Mouse (Mus musculus): ENCODE measurements around the gene 1700030K09Rik.

1700030K09Rik gene

GRCm38 (mm10) chr8:72443338-72443993, at the start of gene 1700030K09Rik, which contains the start of gene Calr3:
1700030K09Rik (plus strand) TSS chr8:72443880.
Calr3 (minus strand) TSS chr8:72443870.
- DNase-seq (ENCODE audit: low read depth): peak; percentile 97

- no peak for DNase-seq (ENCODE audit: low read depth)
These were observed 42.3 kb upstream of the 1700030K09Rik start for GRCm38 (mm10) chr8:72401381-72401780.

- no peak for DNase-seq (ENCODE audit: low read depth)
These were observed 40.7 kb upstream of the 1700030K09Rik start for GRCm38 (mm10) chr8:72402981-72403380.

DNA sequence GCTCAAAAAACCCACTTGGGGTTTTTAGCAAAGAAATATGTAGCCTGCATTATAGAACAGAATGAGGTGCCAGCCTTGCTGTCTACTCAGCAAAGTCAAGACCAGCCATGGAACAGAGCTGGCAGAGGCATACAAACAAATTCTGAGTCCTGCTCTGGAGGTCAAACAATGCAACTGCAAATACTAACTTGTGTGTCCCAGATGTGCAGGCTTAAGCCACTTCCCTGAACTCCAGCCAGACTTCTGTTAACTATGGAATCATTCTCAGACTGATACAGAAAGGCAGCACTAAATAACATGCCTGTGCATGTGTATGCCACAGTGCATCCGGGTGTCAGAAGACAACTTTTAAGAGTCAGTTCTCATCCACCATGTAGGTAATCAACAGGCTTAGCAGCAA, 35.8 kb upstream of the 1700030K09Rik start:
- DNase-seq (ENCODE audit: low read depth): no peak

- DNase-seq (ENCODE audit: low read depth): no peak
These were observed 34.2 kb upstream of the 1700030K09Rik start for GRCm38 (mm10) chr8:72409443-72409842.

DNA sequence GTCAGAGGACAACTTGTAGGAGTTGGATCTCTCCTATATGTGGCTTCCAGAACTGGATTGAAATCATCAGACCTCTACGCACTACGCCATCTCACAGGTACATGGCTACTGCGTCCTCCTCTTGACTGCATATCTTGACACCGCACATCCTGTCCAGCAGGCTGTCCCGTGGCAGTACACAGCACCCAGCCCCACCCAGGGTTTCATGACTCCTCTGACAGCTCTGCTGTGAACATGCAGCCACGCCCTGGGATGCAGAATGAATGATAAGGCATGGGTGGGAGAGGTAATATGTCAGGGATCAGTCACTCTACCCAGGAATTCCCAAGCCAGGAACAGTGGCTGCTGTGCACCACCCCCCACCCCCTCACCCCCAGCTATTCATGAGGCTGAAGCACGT, 29.8 kb upstream of the 1700030K09Rik start:
- no peak for DNase-seq (ENCODE audit: low read depth)

DNA sequence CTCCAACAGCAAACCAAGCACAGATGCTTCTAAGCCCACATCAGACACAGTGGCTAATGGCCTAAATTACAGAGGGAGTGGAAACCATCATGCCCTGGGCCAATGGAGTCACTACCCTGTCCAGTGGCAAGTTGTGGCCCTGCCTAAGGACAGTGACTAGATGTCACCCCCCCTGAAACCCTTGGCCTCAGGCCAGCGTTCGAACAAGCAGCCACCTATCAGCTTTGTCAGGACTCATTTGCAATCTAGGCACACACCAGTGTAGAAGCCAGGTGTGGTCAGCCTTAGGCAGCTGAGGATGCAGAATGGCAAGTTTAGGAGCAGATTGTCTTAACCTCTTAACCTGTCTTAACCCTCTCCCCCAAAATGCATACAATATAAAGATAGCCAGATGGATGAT, 28.4 kb upstream of the 1700030K09Rik start:
- no peak for DNase-seq (ENCODE audit: low read depth)

- DNase-seq (ENCODE audit: low read depth): no peak
These were observed 25.6 kb upstream of the 1700030K09Rik start for GRCm38 (mm10) chr8:72418073-72418472.

- DNase-seq (ENCODE audit: low read depth): peak; percentile 56
These were observed 22.9 kb upstream of the 1700030K09Rik start for GRCm38 (mm10) chr8:72420571-72421361.

DNA sequence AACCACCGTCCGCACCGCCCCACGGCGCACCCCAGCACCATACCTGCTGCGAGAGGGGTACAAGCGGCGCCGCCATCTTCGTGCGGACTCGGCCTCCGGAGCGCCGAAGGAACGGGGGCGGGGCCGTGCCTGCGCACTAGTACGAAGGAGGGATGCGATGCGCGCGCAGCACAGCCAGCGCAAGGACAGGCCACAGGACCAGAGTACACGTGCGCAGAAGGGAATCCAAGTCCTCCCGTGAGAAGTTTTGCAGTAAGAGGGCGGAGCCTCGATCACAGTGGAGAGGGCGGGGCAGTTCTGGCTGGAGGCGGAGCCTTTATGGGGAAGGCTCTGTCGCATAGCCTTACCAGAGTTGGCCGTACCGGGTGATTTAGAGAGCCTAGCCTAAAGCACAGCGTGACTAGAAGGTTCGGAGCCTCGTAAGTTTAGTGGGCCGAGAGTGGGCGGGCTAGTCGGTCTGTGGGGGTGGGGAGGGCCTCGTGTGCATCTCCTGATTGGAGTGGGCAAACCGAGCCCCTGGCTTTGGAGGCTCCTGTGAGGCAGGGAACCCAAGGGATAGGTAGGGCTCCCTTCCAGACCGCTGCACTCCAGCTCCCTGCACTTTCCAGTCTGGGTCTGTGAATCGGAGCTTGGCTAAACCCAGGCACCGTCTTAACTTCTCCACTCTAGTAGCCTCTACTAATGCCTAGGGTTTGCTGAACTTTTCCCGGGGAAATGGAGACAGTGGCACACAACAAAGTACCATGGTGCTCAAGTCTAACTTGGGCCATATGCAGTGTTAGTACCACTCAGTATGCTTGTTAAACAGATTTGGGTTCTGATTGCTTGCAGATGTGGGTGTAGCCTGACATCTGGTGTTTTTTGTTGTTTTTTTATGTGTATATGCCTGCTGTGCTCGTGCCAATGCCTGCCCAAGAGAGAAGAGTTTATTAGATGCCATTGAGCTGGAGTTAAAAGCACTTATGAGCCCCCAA, 22.0 kb upstream of the 1700030K09Rik start, which contains the start of gene Eps15l1:
Eps15l1 (minus strand) TSS at position 99 of the 974 bp plus-strand sequence.
- peak; percentile 100 for DNase-seq (ENCODE audit: low read depth)

GRCm38 (mm10) chr8:72422926-72423325, 20.8 kb upstream of the 1700030K09Rik start:
- DNase-seq (ENCODE audit: low read depth): peak; percentile 41

GRCm38 (mm10) chr8:72429676-72430075, 14.0 kb upstream of the 1700030K09Rik start:
- peak; percentile 78 for DNase-seq (ENCODE audit: low read depth)

DNA sequence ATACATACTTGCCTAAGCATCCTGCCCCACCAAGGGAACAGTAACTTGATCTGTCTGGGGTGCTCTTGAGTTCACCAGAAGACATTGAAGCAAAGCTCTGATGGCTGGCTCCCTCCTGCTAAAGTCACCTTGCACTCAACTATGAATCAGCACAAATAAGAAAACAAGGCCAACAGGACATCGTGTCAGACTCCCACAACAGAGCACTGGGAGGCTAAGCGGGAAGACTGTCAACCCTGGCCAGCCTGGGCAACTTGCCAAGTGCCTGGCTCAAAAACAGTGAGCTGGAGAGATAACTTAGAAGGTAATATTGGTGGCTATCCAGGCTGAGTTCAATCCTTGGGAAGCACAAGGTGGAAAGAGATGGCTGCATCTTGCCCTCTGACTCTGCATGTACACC, 8.7 kb upstream of the 1700030K09Rik start:
- DNase-seq (ENCODE audit: low read depth): no peak

- DNase-seq (ENCODE audit: low read depth): no peak
These were observed 5.2 kb upstream of the 1700030K09Rik start for GRCm38 (mm10) chr8:72438248-72439015.

- no peak for DNase-seq (ENCODE audit: low read depth)
These were observed 292 bp downstream of the 1700030K09Rik start for GRCm38 (mm10) chr8:72443994-72444350.

DNA sequence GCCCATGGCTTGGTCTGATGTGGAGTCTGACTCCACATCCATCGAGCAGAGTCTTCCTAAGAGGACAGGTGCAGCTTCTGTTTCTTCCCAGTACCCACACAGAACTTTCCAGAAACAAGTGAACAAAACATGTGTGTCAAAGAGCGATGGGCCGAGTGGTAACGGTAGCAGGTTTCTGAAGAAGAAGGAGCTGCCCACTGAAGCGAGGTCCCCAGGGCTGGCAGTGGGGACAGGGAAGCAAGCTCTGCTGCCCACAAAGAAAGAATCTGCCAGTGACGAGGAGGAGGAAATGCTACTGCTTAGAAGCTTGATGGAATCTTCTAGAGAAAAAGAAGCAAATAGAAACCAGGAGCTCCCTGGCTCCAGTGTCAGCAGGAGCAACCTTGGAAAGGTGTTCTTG, 1.4 kb downstream of the 1700030K09Rik start:
- no peak for DNase-seq (ENCODE audit: low read depth)

DNA sequence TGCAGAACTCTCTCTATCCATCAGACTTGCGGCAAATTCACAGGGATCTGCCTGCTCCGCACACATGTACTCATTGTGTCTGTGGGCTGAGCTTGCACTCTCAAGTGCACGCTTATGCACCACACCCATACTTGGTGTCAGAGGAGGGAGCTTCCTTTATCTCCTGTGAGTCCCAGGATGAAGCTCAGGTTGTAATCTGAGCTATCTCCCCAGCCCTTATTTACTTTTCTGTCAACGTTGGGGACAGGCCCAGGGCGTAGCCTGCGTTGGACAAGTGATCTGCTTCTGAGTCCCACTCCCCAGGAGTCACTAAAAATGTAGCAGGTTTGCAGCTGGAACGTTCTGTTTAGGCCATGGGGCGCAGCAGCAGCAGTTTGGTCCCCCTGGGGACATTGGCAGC, 7.8 kb downstream of the 1700030K09Rik start:
- DNase-seq (ENCODE audit: low read depth): no peak

- no peak for DNase-seq (ENCODE audit: low read depth)
These were observed 10.2 kb downstream of the 1700030K09Rik start for GRCm38 (mm10) chr8:72453904-72454303.

DNA sequence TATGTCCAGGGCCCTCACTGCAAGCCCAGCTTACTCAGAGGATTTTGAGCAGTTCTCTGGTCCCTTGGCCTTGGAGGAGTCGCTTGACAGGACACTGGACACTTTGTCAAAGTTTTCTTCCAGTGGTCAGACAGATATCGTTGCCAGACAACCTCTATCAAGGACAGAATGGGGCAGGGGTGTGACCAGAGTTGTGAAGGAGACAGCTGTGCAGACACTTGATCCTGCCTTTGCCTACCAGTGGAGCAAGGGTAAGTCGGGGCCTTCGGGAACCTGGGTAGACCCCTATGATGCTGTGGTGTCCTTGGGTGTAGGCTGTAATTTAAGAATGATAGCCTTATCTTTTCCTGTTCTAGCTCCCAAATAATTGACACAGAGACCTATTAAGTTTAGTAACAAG, 11.6 kb downstream of the 1700030K09Rik start:
- no peak for DNase-seq (ENCODE audit: low read depth)

- no peak for DNase-seq (ENCODE audit: low read depth)
These were observed 14.1 kb downstream of the 1700030K09Rik start for GRCm38 (mm10) chr8:72457806-72458205.

DNA sequence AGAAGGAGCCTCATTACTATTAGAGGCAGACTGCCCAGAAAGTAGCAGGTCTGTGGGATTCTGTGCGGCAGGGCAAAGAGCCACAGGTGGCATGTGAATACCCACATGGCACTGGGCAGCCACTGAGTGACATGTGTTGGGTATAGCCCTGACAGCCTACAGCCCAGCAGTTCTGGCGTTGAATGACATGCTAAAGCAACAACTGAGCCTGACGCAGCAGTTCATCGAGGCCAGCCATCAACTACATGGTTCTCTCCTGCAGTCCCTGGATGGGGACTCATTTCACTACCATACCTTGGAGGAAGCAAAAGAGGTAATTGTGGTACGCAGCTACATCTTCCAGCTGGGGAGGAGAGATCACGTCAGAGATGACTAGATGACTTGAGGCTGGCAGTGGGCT, 14.8 kb downstream of the 1700030K09Rik start:
- DNase-seq (ENCODE audit: low read depth): no peak
